In genomic region chr12:33066355-33066754, GRCm38 (mm10) we compare ENCODE assay signal across 14 mouse cellular contexts. TPM values are rescaled to one million over a fixed set of nuclear protein-coding genes. Genes with fewer than 3 reads are reported as not detected.
DNase-seq lines count a peak whose midpoint lies in the region; ATAC-seq and TF ChIP-seq lines count a peak whose summit lies in the region.
"Had no signal": no experiment of that assay in that cellular context is flagged by ENCODE, and none has a peak within 500 bp of the region (broad histone marks: within the 10 kb centered on the region; RNA-seq: fewer than 3 reads in every experiment).

No protein-coding gene starts in this region.

- no peak for TF ChIP-seq POLR2A in olfactory bulb, adult 2 months (IDR thresholded peaks at IDR 0.05; ENCODE audit: insufficient read depth, low read depth, low read length)

- no peak for TF ChIP-seq EP300 in lung, postnatal 0 days (IDR thresholded peaks at IDR 0.05)

- peaks cover 10% of the 10 kb centered on the region for H3K4me1 ChIP-seq in hindbrain, postnatal 0 days (ENCODE audit: insufficient read depth, low read length)
- peaks cover 6% of the 10 kb centered on the region for H3K4me1 ChIP-seq in hindbrain, embryonic 16.5 days (ENCODE audit: control insufficient read depth, insufficient read depth, low read depth, low read length)
- H3K4me1 ChIP-seq in lung, postnatal 0 days (ENCODE audit: insufficient read depth, low read depth, low read length) = no peaks in the 10 kb centered on the region
- H3K4me1 ChIP-seq in olfactory bulb, adult 2 months (ENCODE audit: control insufficient read depth, insufficient read depth, low read length) = peaks cover 30% of the 10 kb centered on the region

- WGBS in hindbrain, postnatal 0 days = 45% methylated on average over 4 of the region's 4 CpGs
- 62% methylated on average over 4 of the region's 4 CpGs for WGBS in hindbrain, embryonic 16.5 days
- WGBS in lung, postnatal 0 days = 38% methylated on average over 4 of the region's 4 CpGs
- 66% methylated on average over 4 of the region's 4 CpGs for WGBS in olfactory bulb, adult 2 months

- ATAC-seq in hindbrain, postnatal 0 days = no peak
- ATAC-seq in hindbrain, embryonic 16.5 days = no peak
- ATAC-seq in lung, postnatal 0 days = no peak

- H3K4me3 ChIP-seq in hindbrain, postnatal 0 days (ENCODE audit: low read length) = no peak overlapping the region
- no peak overlapping the region for H3K4me3 ChIP-seq in hindbrain, embryonic 16.5 days (ENCODE audit: low read length)
- no peak overlapping the region for H3K4me3 ChIP-seq in lung, postnatal 0 days (ENCODE audit: low read depth, low read length)
- H3K4me3 ChIP-seq in olfactory bulb, adult 2 months (ENCODE audit: insufficient read depth, low read depth, low read length) = no peak overlapping the region
- H3K4me3 ChIP-seq: embryonic facial prominence, embryonic 13.5 days; forebrain, embryonic 12.5 days; heart, embryonic 15.5 days; limb, embryonic 12.5 days had no signal

- no peak overlapping the region for H3K9ac ChIP-seq in hindbrain, postnatal 0 days (replicated peaks; ENCODE audit: low read length)
- no peak overlapping the region for H3K9ac ChIP-seq in hindbrain, embryonic 16.5 days (ENCODE audit: low read depth, low read length)
- no peak overlapping the region for H3K9ac ChIP-seq in lung, postnatal 0 days (replicated peaks; ENCODE audit: low read depth)
- H3K9ac ChIP-seq: embryonic facial prominence, embryonic 13.5 days; forebrain, embryonic 12.5 days; heart, embryonic 15.5 days; limb, embryonic 12.5 days had no signal

- no peaks in the 10 kb centered on the region for H3K36me3 ChIP-seq in hindbrain, postnatal 0 days (ENCODE audit: insufficient read depth, low read length)
- H3K36me3 ChIP-seq in hindbrain, embryonic 16.5 days (ENCODE audit: control insufficient read depth, insufficient read depth, low read length) = no peaks in the 10 kb centered on the region
- no peaks in the 10 kb centered on the region for H3K36me3 ChIP-seq in lung, postnatal 0 days (ENCODE audit: insufficient read depth, low read length)
- H3K36me3 ChIP-seq: embryonic facial prominence, embryonic 13.5 days; forebrain, embryonic 12.5 days; heart, embryonic 15.5 days; limb, embryonic 12.5 days had no signal

- H3K27me3 ChIP-seq in hindbrain, postnatal 0 days (ENCODE audit: insufficient read depth, low read length) = no peaks in the 10 kb centered on the region
- H3K27me3 ChIP-seq in hindbrain, embryonic 16.5 days (replicated peaks; ENCODE audit: control insufficient read depth, insufficient read depth, low read length) = no peaks in the 10 kb centered on the region
- no peaks in the 10 kb centered on the region for H3K27me3 ChIP-seq in lung, postnatal 0 days (replicated peaks; ENCODE audit: insufficient read depth, low read length)
- H3K27me3 ChIP-seq: embryonic facial prominence, embryonic 13.5 days; heart, embryonic 15.5 days; limb, embryonic 12.5 days had no signal

- DNase-seq in hindbrain, postnatal 0 days (ENCODE audit: low spot score) = no peak
- no peak for DNase-seq in lung, postnatal 0 days (ENCODE audit: low spot score)
- DNase-seq in lung, postnatal 4 days = no peak
- peak; percentile 49 for DNase-seq in MN1 (ENCODE audit: low spot score)
- no peak for DNase-seq in right cerebral cortex, adult 18-20 months
- DNase-seq: cerebellum, adult 8-10 months had no signal

- no peak overlapping the region for H3K27ac ChIP-seq in hindbrain, postnatal 0 days
- no peak overlapping the region for H3K27ac ChIP-seq in hindbrain, embryonic 16.5 days (ENCODE audit: low read depth, low read length)
- no peak overlapping the region for H3K27ac ChIP-seq in lung, postnatal 0 days (ENCODE audit: low read length)
- no peak overlapping the region for H3K27ac ChIP-seq in olfactory bulb, adult 2 months (ENCODE audit: insufficient read depth, low read depth, low read length)
- H3K27ac ChIP-seq: embryonic facial prominence, embryonic 13.5 days; forebrain, embryonic 12.5 days; heart, embryonic 15.5 days; limb, embryonic 12.5 days had no signal

- H3K4me2 ChIP-seq in hindbrain, postnatal 0 days (ENCODE audit: low read depth, low read length) = no peak overlapping the region
- no peak overlapping the region for H3K4me2 ChIP-seq in hindbrain, embryonic 16.5 days (ENCODE audit: low read length)
- H3K4me2 ChIP-seq in lung, postnatal 0 days (replicated peaks; ENCODE audit: low read depth, low read length) = no peak overlapping the region
- H3K4me2 ChIP-seq: embryonic facial prominence, embryonic 13.5 days; forebrain, embryonic 12.5 days; heart, embryonic 15.5 days; limb, embryonic 12.5 days had no signal

- TF ChIP-seq CTCF in hindbrain, postnatal 0 days (IDR thresholded peaks at IDR 0.05; ENCODE audit: low read depth) = peak; percentile 68
- peak; percentile 57 for TF ChIP-seq CTCF in lung, postnatal 0 days (IDR thresholded peaks at IDR 0.05)
- TF ChIP-seq CTCF in olfactory bulb, adult 2 months (IDR thresholded peaks at IDR 0.05; ENCODE audit: insufficient read depth, low read depth, low read length) = 0 out of 2 replicates have a peak, but pooled peaks have one; percentile 9

- H3K9me3 ChIP-seq in hindbrain, postnatal 0 days (ENCODE audit: low read length) = no peaks in the 10 kb centered on the region
- H3K9me3 ChIP-seq in hindbrain, embryonic 16.5 days (ENCODE audit: control insufficient read depth, low read length) = no peaks in the 10 kb centered on the region
- H3K9me3 ChIP-seq in lung, postnatal 0 days (ENCODE audit: low read length) = no peaks in the 10 kb centered on the region
- H3K9me3 ChIP-seq: embryonic facial prominence, embryonic 13.5 days; forebrain, embryonic 12.5 days; heart, embryonic 15.5 days had no signal

RNA-seq across cellular contexts. Expression of gene Cdhr3, which starts 26.3 kb away (rescaled TPM):
- 0.04 and 0.89 TPM in 2 replicates for total RNA-seq in hindbrain, postnatal 0 days (2014; rRNA removed)
- polyA plus RNA-seq in hindbrain, postnatal 0 days (2015; fragmentation: Nextera tagmentation; extraction: Ambion mirVana) = 0.53 and 0.81 TPM in 2 replicates
- polyA plus RNA-seq in hindbrain, embryonic 16.5 days (2015; fragmentation: Nextera tagmentation; extraction: Ambion mirVana) = 0.25 and 0.40 TPM in 2 replicates
- polyA plus RNA-seq in lung, postnatal 0 days (2015; fragmentation: Nextera tagmentation; extraction: Ambion mirVana) = 5.6 and 6.5 TPM in 2 replicates
- not detected in 2 replicates for polyA plus RNA-seq in olfactory bulb, adult 2 months (2012; ENCODE audit: insufficient read depth, insufficient read length, low replicate concordance, missing spikeins)
- total RNA-seq: ES-E14 had no signal
- polyA plus RNA-seq: embryonic facial prominence, embryonic 13.5 days; limb, embryonic 12.5 days; small intestine, adult 2 months had no signal

Comparison
In these comparisons a context has a peak if more than half of its experiments do, and no peak if none do; other contexts are left out.
1. CTCF ChIP-seq: peak in every context shown above with its lines; median percentile 68 in hindbrain, postnatal 0 days; 57 in lung, postnatal 0 days; 9 in olfactory bulb, adult 2 months.